Mouse (Mus musculus): ENCODE data around the gene Eif4g3.
"Not testable (repeated sequence)": the region's sequence is repeated elsewhere in the genome, so short reads cannot be mapped to it uniquely, and the experiment has no call there.

The Eif4g3 gene

GRCm38 (mm10) chr4:137992890-137993289 lies at the start of gene Eif4g3:
Gene Eif4g3 (plus strand): TSS chr4:137993022.
- DNase-seq (ENCODE audit: extremely low read depth, low read depth, low spot score), result no peak

GRCm38 (mm10) chr4:137943540-137943939 lies 49.3 kb upstream of the Eif4g3 start:
- no peak for DNase-seq (ENCODE audit: extremely low read depth, low read depth, low spot score)

GRCm38 (mm10) chr4:137945376-137945775 lies 47.4 kb upstream of the Eif4g3 start:
- DNase-seq (ENCODE audit: extremely low read depth, low read depth, low spot score), result no peak

- no peak for DNase-seq (ENCODE audit: extremely low read depth, low read depth, low spot score)
These were observed 46.4 kb upstream of the Eif4g3 start for GRCm38 (mm10) chr4:137946419-137946818.

GRCm38 (mm10) chr4:137952840-137953239 lies 40.0 kb upstream of the Eif4g3 start:
- DNase-seq (ENCODE audit: extremely low read depth, low read depth, low spot score), result no peak

GRCm38 (mm10) chr4:137954184-137954583 lies 38.6 kb upstream of the Eif4g3 start:
- DNase-seq (ENCODE audit: extremely low read depth, low read depth, low spot score), result no peak

GRCm38 (mm10) chr4:137954926-137955396 lies 37.9 kb upstream of the Eif4g3 start:
- DNase-seq (ENCODE audit: extremely low read depth, low read depth, low spot score), result no peak

- DNase-seq (ENCODE audit: extremely low read depth, low read depth, low spot score), result no peak
These were observed 36.6 kb upstream of the Eif4g3 start for GRCm38 (mm10) chr4:137956260-137956659.

- no peak for DNase-seq (ENCODE audit: extremely low read depth, low read depth, low spot score)
These were observed 32.7 kb upstream of the Eif4g3 start for GRCm38 (mm10) chr4:137959889-137960665.

- no peak for DNase-seq (ENCODE audit: extremely low read depth, low read depth, low spot score)
These were observed 32.1 kb upstream of the Eif4g3 start for GRCm38 (mm10) chr4:137960757-137961156.

- no peak for DNase-seq (ENCODE audit: extremely low read depth, low read depth, low spot score)
These were observed 30.0 kb upstream of the Eif4g3 start for GRCm38 (mm10) chr4:137962643-137963350.

GRCm38 (mm10) chr4:137963431-137963830 lies 29.4 kb upstream of the Eif4g3 start:
- no peak for DNase-seq (ENCODE audit: extremely low read depth, low read depth, low spot score)

GRCm38 (mm10) chr4:137963881-137964584 lies 28.8 kb upstream of the Eif4g3 start:
- no peak for DNase-seq (ENCODE audit: extremely low read depth, low read depth, low spot score)

GRCm38 (mm10) chr4:137964585-137964930 lies 28.3 kb upstream of the Eif4g3 start:
- no peak for DNase-seq (ENCODE audit: extremely low read depth, low read depth, low spot score)

GRCm38 (mm10) chr4:137968203-137968602 lies 24.6 kb upstream of the Eif4g3 start:
- no peak for DNase-seq (ENCODE audit: extremely low read depth, low read depth, low spot score)

- not testable (repeated sequence) for DNase-seq (ENCODE audit: extremely low read depth, low read depth, low spot score)
These were observed 22.1 kb upstream of the Eif4g3 start for GRCm38 (mm10) chr4:137970623-137971199.

- not testable (repeated sequence) for DNase-seq (ENCODE audit: extremely low read depth, low read depth, low spot score)
These were observed 17.9 kb upstream of the Eif4g3 start for GRCm38 (mm10) chr4:137974856-137975432.

GRCm38 (mm10) chr4:137979066-137979644 lies 13.7 kb upstream of the Eif4g3 start:
- not testable (repeated sequence) for DNase-seq (ENCODE audit: extremely low read depth, low read depth, low spot score)

- no peak for DNase-seq (ENCODE audit: extremely low read depth, low read depth, low spot score)
These were observed 10.0 kb upstream of the Eif4g3 start for GRCm38 (mm10) chr4:137982869-137983268.

- DNase-seq (ENCODE audit: extremely low read depth, low read depth, low spot score), result no peak
These were observed 8.6 kb upstream of the Eif4g3 start for GRCm38 (mm10) chr4:137984212-137984611.

All from fat pad, adult 2 months (tissue).